Mouse (Mus musculus) kidney, postnatal 14 days (tissue): ENCODE results near the gene Fgfr1op.
A peak's percentile ranks its signal among the peaks of the same experiment; 100 is the strongest.
"Not testable (repeated sequence)": the region's sequence is repeated elsewhere in the genome, so short reads cannot be mapped to it uniquely, and the experiment has no call there.

Experiments used
- DNase-seq: peaks from one replicate; pipeline ENCODE4 v3.0.0; 2022; ENCODE audit warnings: mixed read lengths

Fgfr1op gene

DNA sequence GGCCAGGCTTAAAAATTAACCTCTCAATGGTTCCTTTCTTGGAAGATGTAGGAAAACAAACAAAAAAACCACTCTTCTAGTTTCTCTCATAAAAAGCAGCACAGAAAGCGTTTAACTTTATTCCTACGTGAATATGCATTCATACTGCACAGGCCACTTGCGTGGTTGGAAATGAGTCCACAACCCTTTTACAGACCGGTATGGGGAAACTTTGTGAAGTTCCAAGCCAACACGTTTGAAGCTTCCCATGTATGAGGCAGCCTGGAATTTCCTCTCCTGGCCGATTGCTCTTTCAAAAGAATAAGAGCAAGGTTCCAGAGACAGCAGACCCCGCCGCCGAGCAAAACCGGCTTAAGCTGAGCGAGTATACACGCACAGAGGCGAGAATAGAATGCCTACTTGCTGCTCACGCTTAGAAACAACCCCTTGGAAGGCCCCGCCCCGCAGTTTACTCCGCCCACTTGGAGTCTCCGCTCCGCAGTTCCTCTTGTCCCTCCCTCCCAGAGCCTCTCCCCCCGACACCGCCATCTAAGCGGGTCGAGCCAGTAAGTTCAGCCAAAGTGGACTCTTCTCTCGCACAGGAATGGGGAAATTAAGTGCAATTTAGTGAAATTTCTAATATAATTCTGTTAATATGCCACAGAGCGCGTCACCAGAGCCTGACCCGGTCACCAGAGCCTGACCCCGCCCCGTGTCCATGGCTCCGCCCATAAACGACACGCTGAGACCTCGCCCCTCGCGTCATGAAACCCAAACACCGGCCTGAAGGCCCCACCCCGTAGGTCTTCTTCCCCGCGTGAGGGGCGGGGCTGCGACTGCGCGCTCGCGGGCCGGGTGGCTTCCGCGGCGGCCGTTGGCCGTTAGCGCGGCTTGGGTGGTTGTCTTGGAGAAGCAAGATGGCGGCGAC, at the start of gene Fgfr1op:
TSS of gene Fgfr1op (plus strand) at position 801 of the 907 bp plus-strand sequence.
- peak; percentile 71 for DNase-seq

GRCm38 (mm10) chr17:8116378-8116777, 48.9 kb upstream of the Fgfr1op start:
- DNase-seq: peak; percentile 59

GRCm38 (mm10) chr17:8116928-8117327, 48.4 kb upstream of the Fgfr1op start:
- DNase-seq: not testable (repeated sequence)

GRCm38 (mm10) chr17:8122974-8123373, 42.3 kb upstream of the Fgfr1op start:
- not testable (repeated sequence) for DNase-seq

- not testable (repeated sequence) for DNase-seq
Observed at GRCm38 (mm10) chr17:8124586-8124985, 40.7 kb upstream of the Fgfr1op start.

- DNase-seq: not testable (repeated sequence)
Observed at GRCm38 (mm10) chr17:8128326-8128993, 36.8 kb upstream of the Fgfr1op start.

DNA sequence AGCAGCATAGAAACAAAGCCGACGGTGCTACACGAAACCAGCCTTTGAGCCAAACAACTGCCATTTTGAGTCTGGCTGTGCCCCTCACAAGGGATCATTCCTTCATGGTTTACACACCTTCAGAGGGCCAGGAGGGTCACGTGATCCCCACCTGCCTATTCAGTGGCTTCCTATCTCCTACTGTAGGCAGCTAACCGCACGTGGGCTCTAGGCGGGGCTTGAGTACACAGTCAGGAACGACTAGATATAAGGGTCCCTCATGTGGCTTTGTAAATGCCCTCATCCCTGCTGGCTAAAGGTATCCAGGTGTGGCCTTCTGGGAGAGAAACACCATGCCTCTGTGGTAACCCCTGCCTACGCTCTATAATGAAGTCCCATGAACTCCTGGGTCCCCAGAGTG, 35.7 kb upstream of the Fgfr1op start:
- not testable (repeated sequence) for DNase-seq

- DNase-seq: not testable (repeated sequence)
Observed at GRCm38 (mm10) chr17:8130849-8131248, 34.5 kb upstream of the Fgfr1op start.

DNA sequence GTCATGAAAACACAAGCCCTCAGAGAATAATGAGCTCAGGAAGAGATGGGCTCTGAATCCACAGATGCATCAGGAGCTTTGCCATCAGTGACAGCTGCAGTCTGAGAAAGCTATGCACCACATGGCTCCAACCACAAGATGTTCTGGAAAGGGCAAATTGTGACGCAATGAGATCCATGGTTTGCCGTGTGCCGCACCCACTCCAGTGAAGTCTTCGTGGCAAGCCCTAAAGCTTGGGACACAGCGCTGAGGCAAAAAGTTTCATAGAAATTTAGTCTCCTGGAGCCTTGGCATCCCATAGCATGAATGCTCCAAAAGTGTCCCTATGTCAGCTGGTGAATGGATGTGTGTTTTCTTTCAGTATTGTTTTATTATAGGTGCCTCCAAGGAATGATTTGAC, 27.2 kb upstream of the Fgfr1op start:
- not testable (repeated sequence) for DNase-seq

- not testable (repeated sequence) for DNase-seq
Observed at GRCm38 (mm10) chr17:8140210-8140609, 25.1 kb upstream of the Fgfr1op start.

DNA sequence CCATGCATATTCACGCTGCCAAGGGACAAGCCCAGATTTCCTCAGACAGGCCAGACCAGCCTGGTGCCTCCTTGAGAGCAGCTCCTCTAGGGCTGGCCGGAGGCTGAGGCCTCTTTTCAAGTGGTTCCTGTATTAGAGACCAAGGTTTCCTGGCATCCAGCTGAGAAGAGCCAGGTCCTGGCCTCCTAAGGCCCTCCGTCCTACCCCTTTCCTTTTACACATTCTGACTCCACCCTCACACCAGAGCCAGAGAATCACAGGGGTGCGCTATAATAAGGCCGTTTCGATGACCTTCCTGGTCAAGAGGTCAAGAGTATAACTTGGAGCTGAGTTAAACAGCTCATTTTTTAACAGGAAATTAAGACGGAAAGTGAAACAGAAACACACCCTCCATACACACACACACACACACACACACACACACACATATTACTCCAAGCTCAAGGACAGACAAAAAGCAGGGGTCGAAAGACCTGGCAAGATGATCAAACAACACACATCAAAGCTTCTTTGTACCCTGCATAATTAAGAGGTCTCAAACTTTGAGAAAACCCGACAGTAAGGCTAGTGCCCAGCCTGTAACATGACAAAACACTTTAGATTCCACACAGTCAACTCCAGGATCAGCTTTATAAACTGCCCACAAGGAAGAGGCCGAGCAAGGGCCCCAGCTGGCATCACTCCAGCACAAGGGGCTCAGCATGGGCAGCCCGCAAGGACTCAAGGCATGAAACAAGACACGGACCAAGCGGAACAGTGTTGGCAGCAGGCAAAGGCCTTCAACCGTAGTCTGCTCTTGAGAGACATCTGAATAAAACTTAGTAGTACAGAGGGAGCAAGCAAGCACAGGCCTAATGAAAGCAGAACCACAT, 21.3 kb upstream of the Fgfr1op start:
- peak; percentile 75 for DNase-seq

- peak; percentile 36 for DNase-seq
Observed at GRCm38 (mm10) chr17:8146931-8147330, 18.4 kb upstream of the Fgfr1op start.

DNA sequence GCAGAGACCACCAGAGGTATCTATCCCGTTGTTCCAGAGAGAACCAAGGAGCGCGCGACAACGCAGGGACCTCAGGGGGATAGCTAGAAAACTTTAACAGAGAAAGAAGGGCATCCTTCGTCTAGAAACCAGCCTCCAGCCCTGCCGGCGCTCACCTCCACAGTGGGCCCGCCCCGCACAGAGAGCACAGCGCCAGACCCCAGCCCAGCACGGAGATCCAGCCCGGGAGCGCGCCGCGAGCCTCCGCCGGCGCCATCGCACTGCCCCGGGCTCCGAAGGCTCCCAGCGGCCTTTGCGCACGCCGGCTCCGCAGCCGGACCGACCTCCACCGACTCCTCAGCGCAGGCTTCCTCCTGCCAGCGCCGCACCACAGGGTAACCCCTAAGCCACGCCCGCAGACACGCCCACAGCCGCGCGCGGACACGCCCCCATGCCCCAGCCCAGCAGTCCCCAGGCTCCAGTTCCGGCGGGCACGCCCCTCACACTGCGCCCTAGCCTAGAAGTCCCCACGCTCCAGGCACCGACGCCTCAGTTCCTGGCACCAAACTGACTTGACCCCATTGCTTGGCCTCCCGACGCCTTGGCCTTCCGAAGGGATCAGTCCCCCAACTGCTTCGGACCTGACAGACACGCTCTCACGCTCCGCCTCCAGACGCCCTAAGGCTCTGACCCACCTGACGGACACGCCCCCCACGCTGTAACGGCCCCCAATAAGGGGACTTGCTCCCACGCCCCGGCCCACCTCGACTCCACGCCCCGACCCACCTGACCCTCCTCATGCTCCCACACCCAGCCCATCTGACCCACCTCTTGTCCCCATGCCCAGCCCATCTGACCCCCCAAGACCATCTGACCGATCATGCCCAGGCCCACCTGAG, 17.6 kb upstream of the Fgfr1op start, which contains the start of the genes Gm49673 and Rnaset2a:
TSS of gene Gm49673 (minus strand) at position 350 of the 878 bp plus-strand sequence.
TSS of gene Rnaset2a (minus strand) at position 659 of the 878 bp plus-strand sequence.
- peak; percentile 64 for DNase-seq

DNA sequence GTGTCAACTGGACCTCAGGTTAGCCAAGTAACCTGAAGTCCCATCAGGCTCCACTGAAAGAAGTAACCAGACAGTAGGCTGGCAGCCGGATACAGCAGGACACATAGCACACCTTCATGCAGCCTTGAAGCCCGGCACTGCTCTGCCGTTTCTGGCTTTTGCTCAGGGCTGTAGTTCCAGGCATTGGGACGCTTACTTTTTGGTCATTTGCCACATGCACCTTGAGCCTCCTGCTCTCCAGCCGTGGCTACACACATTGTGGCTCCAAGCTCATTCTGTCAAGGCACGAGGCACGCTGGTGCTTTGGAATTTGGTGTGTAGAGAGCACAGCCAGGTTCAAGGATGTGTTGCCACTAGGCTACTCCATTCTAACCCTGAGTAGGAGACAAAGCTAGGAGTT, 10.3 kb upstream of the Fgfr1op start:
- peak; percentile 23 for DNase-seq

DNA sequence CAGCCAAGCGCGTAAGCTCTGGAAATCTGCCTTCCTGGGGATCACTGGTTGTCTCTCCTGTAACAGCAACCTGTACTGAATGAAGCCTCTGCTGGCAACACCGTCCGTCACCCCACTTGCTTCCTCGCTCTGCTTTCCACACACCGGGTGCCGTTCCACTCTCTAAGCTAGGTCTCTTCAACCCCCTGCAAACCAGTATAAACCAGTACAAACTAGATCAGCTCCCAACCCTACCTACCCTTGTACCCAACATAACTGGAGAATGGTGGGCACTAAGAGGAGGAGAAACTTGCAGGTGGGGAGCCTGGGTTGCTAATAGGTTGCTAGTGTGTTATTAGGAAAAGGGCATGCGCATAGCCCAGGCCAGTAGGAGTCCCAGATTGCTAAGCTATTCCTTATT, 9.3 kb upstream of the Fgfr1op start:
- DNase-seq: not testable (repeated sequence)

- DNase-seq: not testable (repeated sequence)
Observed at GRCm38 (mm10) chr17:8158627-8159026, 6.7 kb upstream of the Fgfr1op start.

GRCm38 (mm10) chr17:8160969-8161368, 4.3 kb upstream of the Fgfr1op start:
- DNase-seq: peak; percentile 64

DNA sequence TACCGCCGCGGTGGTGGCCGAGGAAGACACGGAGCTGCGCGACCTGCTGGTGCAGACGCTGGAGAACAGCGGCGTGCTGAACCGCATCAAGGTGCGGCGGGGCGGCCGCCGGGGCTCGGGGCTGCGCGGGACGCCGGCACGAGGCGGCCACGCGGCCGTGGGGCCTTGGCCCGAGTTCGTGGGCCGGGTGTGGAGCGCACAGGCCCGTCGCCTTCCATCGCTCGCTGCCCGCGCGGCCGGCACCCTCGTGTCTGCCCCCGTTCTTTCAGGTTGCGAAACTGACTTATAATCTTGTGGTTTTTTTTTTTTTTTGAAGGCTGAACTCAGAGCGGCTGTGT, 276 bp downstream of the Fgfr1op start:
- peak; percentile 53 for DNase-seq

DNA sequence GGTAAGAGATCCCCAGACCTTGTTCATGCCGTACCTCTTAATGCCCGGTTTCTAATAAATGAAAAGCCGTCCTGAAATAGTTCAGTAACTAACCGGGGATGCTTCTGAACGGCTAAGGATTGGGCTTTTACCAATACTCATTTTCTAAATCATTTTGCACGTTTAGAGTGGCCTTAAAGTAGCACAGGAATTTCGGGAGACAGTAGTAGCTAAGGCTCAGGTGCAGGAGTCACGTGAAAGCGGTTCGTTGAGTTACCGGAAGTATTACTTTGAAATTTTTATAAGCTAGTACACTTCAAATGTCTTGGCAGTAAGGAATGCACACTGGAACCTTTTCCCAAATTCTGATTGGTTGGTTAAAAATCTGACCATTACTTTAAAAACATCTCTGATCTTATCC, 676 bp downstream of the Fgfr1op start:
- not testable (repeated sequence) for DNase-seq

DNA sequence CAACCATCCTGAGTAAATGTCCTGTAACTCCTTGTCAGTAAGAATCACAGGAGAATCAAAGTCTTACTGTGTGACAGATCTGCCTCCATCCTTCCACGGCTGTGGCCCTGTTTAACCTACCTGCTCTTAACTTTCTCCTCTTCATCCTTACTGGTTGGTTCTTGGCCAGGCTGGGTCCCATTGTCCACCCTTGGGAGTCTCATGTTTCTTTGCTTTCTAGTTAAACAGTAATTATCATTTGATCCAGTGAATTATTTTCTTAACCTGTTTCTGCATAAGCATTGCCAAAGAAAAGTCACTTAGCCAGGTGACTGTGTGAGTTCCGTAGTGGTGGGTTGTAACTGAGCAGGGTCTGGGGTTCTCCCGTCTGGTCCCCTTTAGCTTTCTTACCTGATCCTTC, 1.2 kb downstream of the Fgfr1op start:
- not testable (repeated sequence) for DNase-seq

DNA sequence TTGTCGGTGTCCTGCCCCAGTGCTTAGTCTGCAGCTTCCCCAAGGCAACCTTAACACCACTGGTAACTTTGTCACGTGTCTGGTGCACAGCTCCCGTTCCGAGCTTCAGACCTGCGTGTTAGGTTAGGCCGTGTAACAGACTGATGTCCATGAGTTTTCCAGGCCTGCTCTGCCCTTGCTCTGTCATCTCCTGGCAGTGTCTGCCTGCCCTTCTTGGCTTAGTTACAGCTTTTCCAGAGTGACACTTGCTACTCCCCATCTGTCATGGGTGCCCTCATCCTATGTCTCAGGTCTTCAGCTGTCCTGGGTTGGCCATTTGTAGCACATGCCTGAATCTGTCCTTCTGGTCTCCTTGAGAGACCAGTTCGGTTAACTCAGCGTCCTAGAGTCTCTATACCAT, 2.1 kb downstream of the Fgfr1op start:
- DNase-seq: not testable (repeated sequence)

DNA sequence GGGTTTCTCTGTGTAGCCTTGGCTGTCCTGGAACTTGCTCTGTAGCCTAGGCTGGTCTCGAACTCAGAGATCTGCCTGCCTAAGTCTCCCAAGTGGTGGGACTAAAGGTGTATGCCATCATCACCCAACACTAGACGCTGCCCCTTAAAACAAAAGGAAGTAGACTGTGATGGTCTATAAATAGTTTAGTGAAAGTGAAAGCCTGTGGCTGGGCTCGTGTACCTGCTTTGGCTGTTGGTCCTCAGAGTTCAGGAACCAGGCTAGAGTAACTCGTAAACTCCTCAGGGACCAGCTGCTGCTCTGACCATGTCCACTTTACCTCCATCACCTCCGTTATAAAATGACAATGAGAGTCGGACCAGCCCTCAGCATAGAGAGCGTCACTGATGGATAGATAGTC, 5.0 kb downstream of the Fgfr1op start:
- no peak for DNase-seq
